Mouse (Mus musculus): ENCODE measurements at regions not wholly inside any gene's neighbourhood (a gene's known extent, or its start where the extent isn't known, plus 50 kb on each side); places are given as distances from the start of the nearest gene placed in this dataset.

GRCm38 (mm10) chr4:95185113-95185915 lies 133.3 kb upstream of the Jun start:
- no peak for TF ChIP-seq POLR2AphosphoS5 (IDR thresholded peaks at IDR 0.05; ENCODE audit: insufficient replicate concordance, low read depth, low read length)
- TF ChIP-seq CTCF (IDR thresholded peaks at IDR 0.05; ENCODE audit: low read depth, low read length) = no peak
- no peak for TF ChIP-seq TAL1 (conservative IDR thresholded peaks at IDR 0.05; ENCODE audit: low read depth, low read length)
- TF ChIP-seq GATA1 (IDR thresholded peaks at IDR 0.05; ENCODE audit: borderline replicate concordance, low read length) = no peak

Measured in G1E (cell line).